10 mouse cellular contexts compared by ENCODE assay signal in the genomic region with DNA sequence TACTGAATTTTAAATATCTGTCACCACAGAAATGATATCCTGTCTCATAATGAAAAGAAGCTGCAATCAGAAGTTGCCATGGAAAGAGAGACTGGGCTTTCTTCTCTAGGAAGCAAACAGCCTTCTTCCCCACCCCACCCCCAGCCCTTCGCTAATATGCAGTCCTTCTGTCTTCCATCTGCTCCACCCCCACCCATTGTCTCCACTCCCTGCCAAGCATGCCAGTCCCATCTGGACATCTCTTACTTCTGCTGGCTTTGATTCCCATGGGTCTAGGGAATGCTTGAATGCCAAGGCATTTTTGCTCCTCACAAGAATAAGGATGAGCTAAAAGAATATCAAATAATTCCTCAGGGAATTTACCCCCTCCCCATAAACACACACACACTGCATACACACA.
A peak's percentile ranks its signal among the peaks of the same experiment; 100 is the strongest.
DNase-seq lines count a peak whose midpoint lies in the region; ATAC-seq lines count a peak whose summit lies in the region.
"Had no signal": no experiment of that assay in that cellular context is flagged by ENCODE, and none has a peak within 500 bp of the region (broad histone marks: within the 10 kb centered on the region; RNA-seq: fewer than 3 reads in every experiment).

No protein-coding gene starts in this region.

- DNase-seq in cerebellum, adult 8-10 months: peak; percentile 90
- peak; percentile 93 for DNase-seq in forebrain, embryonic 14.5 days (ENCODE audit: low spot score)
- peak; percentile 43 to 58 for DNase-seq in layer of hippocampus, postnatal 25 days (ENCODE audit: extremely low spot score in 1 of 2, low spot score in 1 of 2)
- peak; percentile 90 for DNase-seq in retina, postnatal 1 day
- no peak for DNase-seq in adrenal gland, adult 18-20 months (ENCODE audit: low spot score in 2 of 2)
- DNase-seq in ovary, adult 18-20 months (ENCODE audit: low spot score): no peak
- DNase-seq in gastrocnemius, adult 8-10 months (ENCODE audit: low spot score in 2 of 2): no peak

- H3K27me3 ChIP-seq in forebrain, embryonic 14.5 days (replicated peaks; ENCODE audit: control insufficient read depth, insufficient read depth, low read length): no peaks in the 10 kb centered on the region
- H3K27me3 ChIP-seq in heart, embryonic 11.5 days (ENCODE audit: control insufficient read depth, insufficient read depth, low read length): no peaks in the 10 kb centered on the region
- H3K27me3 ChIP-seq: heart, embryonic 15.5 days had no signal

- no peaks in the 10 kb centered on the region for H3K9me3 ChIP-seq in forebrain, embryonic 14.5 days (replicated peaks; ENCODE audit: control insufficient read depth, low read length)
- no peaks in the 10 kb centered on the region for H3K9me3 ChIP-seq in heart, embryonic 11.5 days (replicated peaks; ENCODE audit: control insufficient read depth, low read length)
- H3K9me3 ChIP-seq: heart, embryonic 15.5 days had no signal

- H3K36me3 ChIP-seq in forebrain, embryonic 14.5 days (ENCODE audit: control insufficient read depth, insufficient read depth, low read length): no peaks in the 10 kb centered on the region
- H3K36me3 ChIP-seq in heart, embryonic 11.5 days (ENCODE audit: control insufficient read depth, insufficient read depth, low read length): no peaks in the 10 kb centered on the region
- H3K36me3 ChIP-seq: heart, embryonic 15.5 days had no signal

- 0% methylated on average over 1 of the region's 1 CpGs for whole genome bisulfite sequencing in forebrain, embryonic 14.5 days
- WGBS in heart, embryonic 11.5 days (ENCODE audit: insufficient replicate concordance): 5% methylated on average over 1 of the region's 1 CpGs

- 0 out of 2 replicates have a peak, but pooled peaks cover 5% of the 10 kb centered on the region for H3K4me1 ChIP-seq in forebrain, embryonic 14.5 days (ENCODE audit: control insufficient read depth, insufficient read depth, low read length)
- H3K4me1 ChIP-seq in heart, embryonic 11.5 days (ENCODE audit: control insufficient read depth, insufficient read depth, low read length): no peaks in the 10 kb centered on the region

- H3K4me2 ChIP-seq in forebrain, embryonic 14.5 days (ENCODE audit: low read length): peak overlapping the region; percentile 29; the same call in 1 of the 2 replicates
- H3K4me2 ChIP-seq in heart, embryonic 11.5 days: no peak overlapping the region
- H3K4me2 ChIP-seq: heart, embryonic 15.5 days had no signal

- H3K27ac ChIP-seq in forebrain, embryonic 14.5 days (ENCODE audit: low read depth, low read length): peak overlapping the region; percentile 81
- no peak overlapping the region for H3K27ac ChIP-seq in heart, embryonic 11.5 days (ENCODE audit: low read depth, low read length)
- H3K27ac ChIP-seq: heart, embryonic 15.5 days; macrophage had no signal

- no peak overlapping the region for H3K9ac ChIP-seq in forebrain, embryonic 14.5 days (ENCODE audit: low read length)
- H3K9ac ChIP-seq in heart, embryonic 11.5 days (ENCODE audit: low read depth, low read length): no peak overlapping the region
- H3K9ac ChIP-seq: heart, embryonic 15.5 days had no signal

- peak; percentile 79 for ATAC-seq in forebrain, embryonic 14.5 days
- no peak for ATAC-seq in heart, embryonic 11.5 days (replicated peaks; ENCODE audit: insufficient number of reproducible peaks, low FRiP score, low TSS enrichment)

- H3K4me3 ChIP-seq in forebrain, embryonic 14.5 days (ENCODE audit: low read depth, low read length): no peak overlapping the region
- no peak overlapping the region for H3K4me3 ChIP-seq in heart, embryonic 11.5 days (ENCODE audit: low read depth, low read length)
- H3K4me3 ChIP-seq: heart, embryonic 15.5 days had no signal

Comparison
In these comparisons a context has a peak if more than half of its experiments do, and no peak if none do; other contexts are left out.
1. DNase-seq: peak in cerebellum, adult 8-10 months (single experiment), forebrain, embryonic 14.5 days (single experiment), layer of hippocampus, postnatal 25 days (2 of 2) and retina, postnatal 1 day (single experiment); none in adrenal gland, adult 18-20 months (0 of 2), ovary, adult 18-20 months (single experiment) and gastrocnemius, adult 8-10 months (0 of 2).